ENCODE assay signal across 16 mouse cellular contexts in the genomic region with DNA sequence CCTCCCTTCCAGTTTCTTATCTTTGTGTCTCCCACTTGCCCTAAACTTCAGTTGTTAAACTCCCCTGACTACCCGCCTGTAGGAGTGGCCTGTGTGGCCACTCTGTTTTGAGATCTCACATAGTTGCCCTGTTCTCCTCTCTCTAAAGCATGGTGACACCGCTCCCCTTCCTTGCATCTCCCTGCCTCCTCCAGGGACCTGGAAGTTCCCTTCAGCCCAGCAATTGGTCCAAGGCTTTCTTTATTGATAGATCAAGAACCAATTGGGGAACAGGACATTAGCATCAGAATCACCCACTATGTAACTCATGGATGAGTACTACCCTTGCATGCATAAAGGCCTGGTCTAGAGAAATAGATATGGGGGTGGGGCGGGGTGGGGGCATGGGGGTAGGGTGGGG.
"Had no signal": no experiment of that assay in that cellular context is flagged by ENCODE, and none has a peak within 500 bp of the region (broad histone marks: within the 10 kb centered on the region; RNA-seq: fewer than 3 reads in every experiment).

No protein-coding gene starts in this region.

- H3K4me3 ChIP-seq: lung, embryonic 15.5 days; megakaryocyte, embryonic 14.5 days; midbrain, embryonic 13.5 days; midbrain, embryonic 15.5 days; neural tube, embryonic 12.5 days; stomach, embryonic 15.5 days had no signal

- H3K9me3 ChIP-seq: lung, embryonic 15.5 days; megakaryocyte, embryonic 14.5 days; midbrain, embryonic 13.5 days; midbrain, embryonic 15.5 days; neural tube, embryonic 12.5 days; stomach, embryonic 15.5 days had no signal

- ATAC-seq: liver, postnatal 0 days; lung, postnatal 0 days; midbrain, embryonic 13.5 days; midbrain, embryonic 15.5 days had no signal

- H3K4me1 ChIP-seq: lung, embryonic 15.5 days; megakaryocyte, embryonic 14.5 days; stomach, embryonic 15.5 days had no signal

- DNase-seq: liver, postnatal 0 days; lung, adult 2 months; lung, postnatal 14 days; lung, postnatal 36 days; right cerebral cortex, postnatal 14 days; thymus, adult 2 months; thymus, postnatal 36 days had no signal

- H3K4me2 ChIP-seq: lung, embryonic 15.5 days; midbrain, embryonic 13.5 days; midbrain, embryonic 15.5 days; neural tube, embryonic 12.5 days; stomach, embryonic 15.5 days had no signal

- H3K9ac ChIP-seq: liver, postnatal 0 days; lung, embryonic 15.5 days; midbrain, embryonic 13.5 days; midbrain, embryonic 15.5 days; neural tube, embryonic 12.5 days; stomach, embryonic 15.5 days had no signal

- H3K27me3 ChIP-seq: lung, embryonic 15.5 days; midbrain, embryonic 15.5 days; neural tube, embryonic 12.5 days; stomach, embryonic 15.5 days had no signal

- H3K27ac ChIP-seq: lung, embryonic 15.5 days; macrophage; midbrain, embryonic 13.5 days; midbrain, embryonic 15.5 days; neural tube, embryonic 12.5 days; stomach, embryonic 15.5 days; stomach, postnatal 0 days had no signal

- H3K36me3 ChIP-seq: lung, embryonic 15.5 days; midbrain, embryonic 13.5 days; midbrain, embryonic 15.5 days; neural tube, embryonic 12.5 days; stomach, embryonic 15.5 days had no signal
